Mouse (Mus musculus) kidney, postnatal 4 days (tissue): ENCODE results near the gene Tob2.
A peak's percentile ranks its signal among the peaks of the same experiment; 100 is the strongest.

Experiments
- DNase-seq, 2 experiments: peaks; one replicate each; pipeline ENCODE4 v3.0.0; 2021; ENCODE audit warnings: mixed read lengths in 2 of 2

The Tob2 gene

GRCm38 (mm10) chr15:81858517-81859329, at the start of gene Tob2:
Gene Tob2 (minus strand): TSS chr15:81858796.
- peak; percentile 73 to 80 for DNase-seq

DNA sequence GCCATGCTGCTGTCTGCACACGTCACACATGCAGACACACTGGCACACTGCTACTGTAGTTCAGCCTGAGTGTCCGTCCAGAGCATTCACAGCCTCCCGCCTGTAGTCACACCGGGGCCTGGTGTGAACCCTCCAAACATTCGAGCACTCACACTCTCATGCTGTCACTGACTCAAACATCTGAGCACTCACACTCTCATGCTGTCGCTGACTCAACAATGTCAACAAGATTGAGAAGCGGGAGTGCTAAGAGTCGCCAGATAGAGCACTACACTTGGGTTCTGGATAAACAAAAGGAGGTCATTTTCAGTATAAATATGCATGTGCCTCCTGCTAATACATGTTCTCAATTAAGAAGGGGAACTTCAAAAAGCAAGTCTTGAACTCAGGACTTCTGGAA, 49.4 kb upstream of the Tob2 start:
- no peak for DNase-seq

DNA sequence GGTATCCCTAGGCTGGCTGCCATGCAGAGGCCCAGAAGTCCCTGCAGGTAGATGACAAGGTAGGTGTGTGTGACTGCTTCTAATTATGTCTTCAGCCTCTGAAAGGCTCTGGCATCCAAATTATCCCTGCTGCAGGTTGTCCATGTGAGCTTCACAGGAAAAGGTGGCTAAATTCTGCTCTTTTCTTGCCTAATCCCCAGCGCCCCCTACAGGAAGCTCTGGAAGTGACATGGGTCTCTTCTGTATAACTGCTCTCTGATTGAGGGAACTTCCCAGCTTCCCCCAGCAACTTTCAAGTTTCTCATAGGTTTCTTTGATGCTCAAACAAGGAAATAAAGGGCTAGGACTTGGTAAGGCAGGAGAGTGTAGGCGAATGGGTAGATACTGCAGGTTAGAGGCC, 46.3 kb upstream of the Tob2 start:
- peak; percentile 90 for DNase-seq

DNA sequence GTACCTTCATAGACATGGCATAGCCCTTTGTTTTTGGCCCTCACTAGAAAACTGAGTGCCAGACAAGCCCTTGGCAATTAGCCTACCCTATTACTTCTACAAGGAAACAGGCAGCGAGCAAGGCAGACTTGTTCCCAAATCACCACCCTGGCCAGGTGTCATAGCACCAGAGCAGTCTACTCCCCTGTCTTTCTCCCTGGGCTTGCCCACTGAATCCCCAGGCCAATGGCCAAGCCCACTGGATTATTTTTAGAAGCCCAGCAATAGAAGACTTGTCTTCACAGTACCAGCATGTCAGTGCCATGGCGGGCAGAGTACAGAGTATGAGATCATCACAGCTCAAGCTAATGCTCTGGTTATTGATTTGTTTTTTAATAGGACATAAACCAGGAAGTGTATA, 40.2 kb upstream of the Tob2 start:
- DNase-seq, result no peak

DNA sequence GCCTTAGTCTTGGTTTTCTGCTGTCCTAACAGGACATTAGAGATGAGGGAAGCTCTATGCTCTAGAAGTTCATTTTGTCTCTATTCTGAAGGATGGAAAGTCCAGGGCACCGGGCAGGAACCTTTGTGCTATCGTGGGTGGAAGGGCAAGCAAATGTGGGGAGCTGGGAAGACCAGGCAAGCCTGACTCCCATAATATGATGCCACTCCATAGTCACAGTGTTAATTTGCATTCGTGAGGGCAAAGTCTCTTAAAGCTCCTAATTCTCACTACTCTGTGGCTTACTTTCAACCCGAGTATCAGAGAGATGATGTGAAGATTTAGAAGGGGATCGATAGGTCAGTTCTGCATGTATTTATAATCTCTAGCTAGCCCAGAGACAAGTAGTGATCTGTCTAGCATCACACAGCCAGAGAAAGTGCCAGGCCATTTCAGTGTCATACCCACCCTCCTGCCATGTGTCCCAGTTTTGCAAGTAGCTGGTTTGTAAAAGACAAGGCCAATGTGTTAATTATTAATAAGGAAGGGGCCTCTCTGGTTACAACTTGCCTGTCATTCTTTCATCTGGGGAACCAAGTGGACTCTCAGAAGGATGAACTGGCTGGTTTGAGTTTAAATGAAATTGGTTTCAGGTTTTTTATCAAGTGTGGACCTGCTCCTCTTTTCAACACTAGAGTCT, 39.1 kb upstream of the Tob2 start:
- no peak for DNase-seq

- DNase-seq, result no peak
These were observed 37.8 kb upstream of the Tob2 start for GRCm38 (mm10) chr15:81896407-81896806.

- no peak for DNase-seq
These were observed 35.4 kb upstream of the Tob2 start for GRCm38 (mm10) chr15:81894002-81894401.

- DNase-seq, result no peak
These were observed 33.4 kb upstream of the Tob2 start for GRCm38 (mm10) chr15:81891822-81892580.

DNA sequence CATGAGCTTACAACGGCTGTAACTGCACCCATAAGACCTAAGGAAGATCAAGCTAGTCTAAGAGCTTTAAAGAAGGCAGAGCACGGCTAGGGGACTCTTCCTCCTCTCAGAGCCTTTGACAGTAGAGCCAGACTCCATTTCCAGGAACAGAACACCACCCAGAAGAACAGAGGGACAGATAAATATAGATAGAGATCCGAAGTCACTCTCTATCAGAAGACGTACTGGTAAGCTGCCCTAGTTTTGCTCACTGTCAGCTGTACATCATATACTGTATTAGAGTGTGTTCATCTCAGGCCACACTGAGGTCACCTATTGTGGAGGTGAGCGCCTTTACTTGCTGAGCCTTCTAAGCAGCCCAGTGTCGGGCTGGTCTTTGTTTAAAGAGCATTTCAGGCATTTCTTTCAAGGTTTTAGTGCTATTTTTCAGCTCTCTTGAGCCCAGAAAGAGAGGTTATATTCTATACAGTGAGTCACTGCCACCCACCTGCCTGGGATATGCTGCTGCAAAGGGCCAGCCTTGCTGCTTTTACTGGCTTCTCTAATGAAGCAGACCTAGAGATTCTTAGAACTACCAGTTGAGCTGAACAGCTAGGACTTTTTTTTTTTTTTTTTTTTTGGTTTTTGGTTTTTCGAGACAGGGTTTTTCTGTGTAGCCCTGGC, 32.7 kb upstream of the Tob2 start:
- DNase-seq, result no peak

DNA sequence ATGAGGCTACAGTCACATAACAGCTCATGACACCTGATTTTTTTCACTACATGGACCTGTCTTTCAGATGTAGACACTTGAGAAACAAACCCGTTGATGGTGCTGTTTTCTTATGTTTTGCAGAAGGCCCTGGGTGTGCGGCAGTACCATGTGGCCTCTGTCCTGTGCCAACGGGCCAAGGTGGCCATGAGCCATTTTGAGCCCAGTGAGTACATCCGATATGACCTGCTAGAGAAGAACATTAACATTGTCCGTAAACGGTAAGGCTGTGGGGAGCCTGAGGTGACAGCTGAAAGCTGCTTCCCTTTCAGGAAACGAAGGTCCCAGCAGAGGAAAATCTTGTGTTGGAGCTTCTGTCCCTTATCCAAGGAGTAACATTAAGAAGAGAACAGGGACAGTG, 30.6 kb upstream of the Tob2 start:
- no peak for DNase-seq

- DNase-seq, result no peak
These were observed 28.4 kb upstream of the Tob2 start for GRCm38 (mm10) chr15:81886795-81887550.

DNA sequence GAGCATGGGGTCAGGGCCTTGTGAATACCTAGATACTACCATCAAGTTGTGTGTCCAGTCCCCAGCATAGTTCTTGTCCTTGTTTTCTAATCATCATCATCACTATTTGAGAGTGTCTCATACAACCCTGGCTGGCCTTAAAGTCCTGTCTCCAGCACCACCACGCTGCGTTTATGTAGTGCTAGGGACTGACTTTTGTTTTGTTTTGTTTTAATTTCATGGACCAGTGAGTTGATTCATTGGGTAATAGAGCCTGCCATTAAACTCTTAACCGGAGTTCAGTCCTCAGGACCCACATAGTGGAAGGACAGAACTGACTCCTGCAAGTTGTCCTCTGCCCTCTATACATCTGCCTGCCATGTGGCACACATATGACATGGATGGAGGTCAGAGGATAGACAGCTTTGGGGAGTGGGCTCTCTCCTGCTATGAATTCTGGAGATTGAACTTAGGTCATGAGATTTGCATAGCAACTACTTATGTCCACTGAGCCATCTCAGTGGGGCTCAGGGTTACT, 26.9 kb upstream of the Tob2 start:
- DNase-seq, result peak; percentile 30 to 33

DNA sequence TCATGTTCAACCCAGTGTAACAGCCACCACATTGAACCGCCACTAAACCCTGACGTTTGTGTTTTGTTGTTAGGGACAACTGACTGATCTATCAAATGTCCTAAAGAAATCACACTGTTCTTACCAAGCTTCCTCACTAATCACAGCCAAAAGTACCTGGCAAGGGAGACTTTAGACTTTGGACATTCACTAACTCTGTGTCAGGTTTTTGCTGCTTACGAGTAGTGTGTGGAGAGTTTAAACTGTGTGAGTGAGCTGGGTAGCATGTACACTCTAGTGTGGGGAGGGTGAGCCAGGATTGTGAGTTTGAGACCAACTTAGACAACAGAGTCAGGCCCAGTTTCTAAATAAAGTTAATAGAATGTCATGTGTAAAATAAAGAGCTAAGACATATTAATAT, 23.8 kb upstream of the Tob2 start:
- DNase-seq, result no peak

DNA sequence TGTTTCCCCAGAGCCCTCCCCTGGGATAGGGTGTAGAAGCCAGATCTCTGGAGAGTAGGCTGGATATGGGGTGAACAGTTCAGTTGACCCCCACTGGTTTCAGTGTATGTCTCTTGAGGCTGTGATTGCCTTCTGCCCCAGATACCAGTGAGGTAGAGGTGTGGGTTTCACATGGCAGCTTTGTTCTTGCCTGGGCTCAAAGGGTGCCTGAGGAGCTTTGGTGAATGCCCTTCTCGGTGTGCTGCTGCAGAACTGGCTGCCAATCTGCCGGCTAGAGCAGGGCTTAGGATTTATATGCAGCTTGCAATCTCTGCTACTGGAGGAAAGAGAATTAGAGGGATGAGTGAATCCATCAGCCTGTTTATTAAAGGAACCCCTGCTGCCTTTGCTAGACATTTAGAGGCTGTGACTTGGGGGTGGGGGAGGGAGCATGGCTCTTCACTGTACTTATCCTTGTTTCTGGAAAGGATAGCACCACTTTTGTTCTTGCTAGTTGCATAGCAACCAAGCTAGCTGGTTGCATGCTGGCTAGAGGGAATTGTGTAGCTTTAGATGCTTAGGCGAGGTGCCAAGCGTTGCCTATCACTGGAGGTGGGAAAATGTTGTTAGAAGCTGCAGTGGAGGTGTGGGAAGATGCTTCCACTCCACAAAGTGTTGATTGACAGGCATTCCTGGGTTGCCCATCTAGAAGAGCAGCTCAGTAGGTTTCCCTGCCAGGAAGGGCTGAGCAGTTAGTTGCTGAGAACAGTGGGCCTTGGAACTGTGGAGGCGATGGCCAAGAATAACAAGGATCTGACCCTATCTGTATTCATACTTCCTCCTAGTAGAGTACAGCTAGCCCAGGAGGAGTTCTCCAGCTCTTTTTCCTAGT, 21.2 kb upstream of the Tob2 start:
- DNase-seq, result peak in 1 of 2 experiments; percentile 17

DNA sequence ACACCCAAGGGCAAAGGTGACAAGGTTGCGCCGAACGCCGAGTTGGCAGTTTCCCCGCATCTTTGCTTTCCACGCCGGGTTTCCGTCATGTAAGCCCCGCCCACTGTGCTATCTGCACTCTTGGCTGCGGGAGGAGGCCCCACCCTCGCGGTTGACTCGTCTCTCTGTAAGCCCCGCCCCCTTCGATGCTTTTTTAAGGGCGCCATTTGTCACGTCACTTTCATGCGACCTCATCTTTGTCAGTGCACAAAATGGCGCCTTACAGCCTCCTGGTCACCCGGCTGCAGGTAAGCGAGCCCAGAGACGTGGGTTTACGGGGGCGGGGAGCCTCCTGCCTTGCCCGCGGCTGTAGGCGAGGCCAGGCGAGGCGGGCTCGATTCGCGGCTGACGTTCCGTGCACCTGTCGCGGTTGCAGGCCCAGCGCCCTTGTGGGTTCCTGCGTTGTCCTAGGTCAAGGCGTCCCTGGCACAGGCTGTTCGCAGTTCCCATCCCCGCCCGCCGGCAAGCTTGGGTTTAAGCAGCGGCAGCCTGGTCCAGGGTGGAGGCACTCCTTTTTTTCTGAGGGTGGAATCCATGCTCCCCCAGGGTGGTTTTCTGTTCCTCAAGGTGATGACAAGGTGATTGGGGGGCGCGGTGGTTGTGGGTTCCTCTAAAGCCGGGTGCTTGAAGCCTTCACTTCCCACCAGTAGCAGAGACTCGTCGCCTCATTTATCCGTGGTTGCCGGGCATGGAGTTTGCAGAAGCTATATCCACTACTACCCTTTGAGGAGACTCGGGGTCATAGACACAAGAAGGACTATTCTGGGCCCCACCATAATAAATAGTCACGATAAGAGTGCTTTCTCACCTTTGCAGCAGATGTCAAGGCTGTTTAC, 13.9 kb upstream of the Tob2 start, which contains the start of gene Aco2:
Gene Aco2 (plus strand): TSS at position 48 of the 875 bp plus-strand sequence.
- DNase-seq, result peak; percentile 99 to 100

GRCm38 (mm10) chr15:81871604-81872261, 13.1 kb upstream of the Tob2 start, which contains the start of gene Phf5a:
Gene Phf5a (minus strand): TSS chr15:81871911.
- DNase-seq, result peak; percentile 91 to 94

DNA sequence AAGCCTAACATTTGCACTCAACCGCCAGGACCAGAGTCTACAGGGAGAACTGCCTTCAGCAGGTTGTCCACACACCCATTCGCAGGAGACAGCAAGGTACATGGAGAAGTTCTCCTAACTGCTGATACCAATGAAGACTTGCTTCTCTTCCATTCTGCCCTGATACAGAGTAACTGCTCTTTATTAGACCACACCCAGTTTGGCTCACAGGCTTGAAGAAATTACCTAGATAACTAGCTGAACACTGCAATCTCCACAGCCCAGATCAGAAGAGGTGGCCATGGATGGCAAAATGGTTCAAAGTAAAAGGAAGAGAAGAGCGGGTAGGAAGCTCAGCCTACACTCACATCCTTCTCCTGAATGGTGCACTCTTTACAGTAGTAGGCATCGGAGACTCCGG, 11.4 kb upstream of the Tob2 start:
- DNase-seq, result no peak

DNA sequence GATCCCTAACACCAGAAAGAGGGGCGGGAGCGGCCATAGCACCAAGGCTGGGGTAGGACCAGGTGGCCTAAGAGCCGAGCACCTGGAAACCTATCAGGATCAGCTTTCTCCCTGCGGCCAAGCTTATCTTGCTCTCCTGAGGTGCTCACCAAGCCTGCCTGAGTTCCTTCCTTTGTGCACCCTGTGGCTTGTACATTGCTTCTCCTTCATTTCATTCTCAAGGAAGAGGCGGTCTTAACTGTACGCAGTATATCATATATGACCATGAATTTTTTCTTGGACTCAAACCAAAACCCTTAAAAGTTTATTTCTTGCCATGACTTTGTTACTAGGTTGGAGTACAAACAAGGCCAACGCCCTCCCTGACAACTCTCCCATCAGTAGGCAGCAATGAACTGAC, 5.6 kb upstream of the Tob2 start:
- no peak for DNase-seq

DNA sequence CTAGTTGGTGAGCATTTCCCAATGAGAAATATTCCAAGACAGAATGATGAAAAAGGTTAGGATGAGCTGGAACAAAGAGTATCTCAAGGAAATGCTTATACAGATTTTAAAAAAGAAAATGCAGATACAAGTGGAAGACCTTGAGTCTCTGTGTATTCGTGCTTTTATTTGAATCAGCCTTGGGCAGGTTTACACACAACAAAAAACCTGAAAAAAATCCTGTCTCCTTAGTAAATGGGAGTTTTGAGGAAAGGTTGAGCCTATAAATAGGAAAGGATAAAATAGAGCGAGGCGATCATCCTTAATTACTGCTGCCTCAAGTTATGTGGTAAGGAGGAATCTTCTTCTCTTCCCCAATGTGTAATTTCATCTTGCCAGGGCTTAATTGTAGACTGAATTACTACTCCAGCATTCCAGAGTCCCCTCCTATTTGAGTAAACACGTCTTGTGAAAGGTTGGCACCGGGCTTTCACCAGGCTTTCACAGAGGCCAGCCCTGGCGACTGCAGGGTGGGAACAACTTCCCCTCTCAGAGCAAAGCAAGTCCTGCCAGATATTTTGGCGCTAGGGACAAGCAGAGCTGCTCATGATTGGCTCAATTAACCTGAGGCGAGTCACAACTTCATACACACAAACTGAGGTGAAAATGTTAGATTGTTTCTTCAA, 2.0 kb upstream of the Tob2 start:
- DNase-seq, result no peak
